Mouse (Mus musculus): ENCODE measurements around the gene Crb2. TPM values are rescaled to one million over a fixed set of nuclear protein-coding genes. Genes with fewer than 3 reads are reported as not detected.

Gene Crb2
- polyA plus RNA-seq (2012; rRNA removed) = 0.13 and 0.19 TPM in 2 replicates

GRCm38 (mm10) chr2:37776016-37776415 is at the start of gene Crb2:
Crb2 (plus strand) TSS chr2:37776249.

Other genes starting within 250 kb of the Crb2 start
- gene Strbp, start 72.4 kb upstream of the Crb2 start, polyA plus RNA-seq (2012; rRNA removed) = 8.6 and 9.0 TPM in 2 replicates

All from liver, embryonic 14 days (tissue).